Mouse (Mus musculus) kidney, adult 2 months (tissue): ENCODE results near the gene Sec14l5. TPM values are rescaled to one million over a fixed set of nuclear protein-coding genes. Genes with fewer than 3 reads are reported as not detected.

Experiments used
- DNase-seq: peaks from one replicate; pipeline ENCODE4 v3.0.0; 2021
- H3K27ac ChIP-seq: fragments of 200-500 bp; 2 replicates; pipeline ENCODE4 v1.5.1; 2012; ENCODE audit warnings: low read depth, low read length, control low read depth, inconsistent platforms; ENCODE audit not compliant: insufficient read depth
- H3K27me3 ChIP-seq: fragments of 200-500 bp; replicated peaks from 2 replicates; pipeline ENCODE4 v1.6.1; 2012; ENCODE audit warnings: mild to moderate bottlenecking, moderate library complexity, low read length, inconsistent platforms; ENCODE audit not compliant: control insufficient read depth, insufficient read depth
- H3K36me3 ChIP-seq: fragments of 200-500 bp; 2 replicates; pipeline ENCODE4 v1.6.1; 2012; ENCODE audit warnings: mild to moderate bottlenecking, moderate library complexity, low read length, inconsistent platforms; ENCODE audit not compliant: control insufficient read depth, insufficient read depth
- H3K4me1 ChIP-seq: fragments of 200-500 bp; 2 replicates; pipeline ENCODE4 v1.6.1; 2011; ENCODE audit warnings: low read length; ENCODE audit not compliant: control insufficient read depth, insufficient read depth
- H3K4me3 ChIP-seq: fragments of 200-500 bp; 2 replicates; pipeline ENCODE4 v1.5.1; 2011; ENCODE audit warnings: mild to moderate bottlenecking, low read depth, low read length, control low read depth; ENCODE audit not compliant: insufficient read depth
- CTCF ChIP-seq: fragments of 200-500 bp; conservative IDR thresholded peaks from 2 replicates; pipeline ENCODE4 v1.5.1; 2011; ENCODE audit warnings: low read depth, mild to moderate bottlenecking, control low read depth, low read length, moderate library complexity, mixed read lengths; ENCODE audit not compliant: insufficient read depth, insufficient read length
- POLR2A ChIP-seq: fragments of 200-500 bp; IDR thresholded peaks from one replicate; pipeline ENCODE4 v1.6.1; 2011; ENCODE audit warnings: low read depth, low read length, control low read depth
- WGBS: fragments of 180-500 bp; shearing (Covaris S2); methylation state at CpG from one replicate; pipeline ENCODE4 v1.1.7; 2018; 5-methylcytosine and 5-hydroxymethylcytosine counted together
- polyA plus RNA-seq: library from polyadenylated mRNA; depleted of rRNA; stranded (reverse); fragments of >200 nt; gene quantifications from 2 replicates; pipeline ENCODE4 v1.2.3, GENCODE M21; 2012; rRNA removed

The Sec14l5 gene
- polyA plus RNA-seq, 1 experiment = 0.34 TPM

- no peak overlapping the region; the same call in 1 of the 2 replicates for H3K4me3 ChIP-seq
- WGBS = 72% methylated on average over 4 of the region's 4 CpGs
These were observed 86.1 kb downstream of the Sec14l5 start for GRCm38 (mm10) chr16:5232982-5233381.

GRCm38 (mm10) chr16:5233418-5234313 lies 86.8 kb downstream of the Sec14l5 start, which contains the start of gene Alg1:
TSS of gene Alg1 (plus strand) at chr16:5233621.
- peak within 1 kb of the TSS; percentile 67 for H3K4me3 ChIP-seq
- DNase-seq = peak; percentile 97
- H3K36me3 ChIP-seq = no peaks in the 10 kb centered on the region
- no peaks in the 10 kb centered on the region; the same call in 1 of the 2 replicates for H3K4me1 ChIP-seq
- 1% methylated on average over 46 of the region's 47 CpGs for WGBS
- peak within 1 kb of the TSS; percentile 5; the same call in 1 of the 2 replicates for H3K27ac ChIP-seq
- TF ChIP-seq CTCF (no peak), POLR2A (peak; percentile 97)
- no peaks in the 10 kb centered on the region for H3K27me3 ChIP-seq

More at GRCm38 (mm10) chr16:5232982-5233381, 86.1 kb downstream of the Sec14l5 start:
- Histone ChIP-seq H3K27me3 (no peaks in the 10 kb centered on the region), H3K4me1 (no peaks in the 10 kb centered on the region; the same call in 1 of the 2 replicates), H3K27ac (no peak overlapping the region), H3K36me3 (no peaks in the 10 kb centered on the region)
- TF ChIP-seq POLR2A (no peak), CTCF (no peak)
- DNase-seq = no peak

Other genes starting within 250 kb of the Sec14l5 start
- 137 and 145 TPM in 2 replicates for gene Nudt16l1, start 208.3 kb upstream of the Sec14l5 start, polyA plus RNA-seq
- gene Anks3, start 182.9 kb upstream of the Sec14l5 start, polyA plus RNA-seq = 50.7 and 61.1 TPM in 2 replicates
- gene Sept12, start 149.3 kb upstream of the Sec14l5 start, polyA plus RNA-seq = 0.33 TPM in 1 of 2 replicates, not detected in the other
- 156 and 232 TPM in 2 replicates for gene Smim22, start 139.8 kb upstream of the Sec14l5 start, polyA plus RNA-seq
- gene Rogdi, start 133.6 kb upstream of the Sec14l5 start, polyA plus RNA-seq = 251 and 286 TPM in 2 replicates
- 76.1 and 85.6 TPM in 2 replicates for gene Glyr1, start 97.2 kb upstream of the Sec14l5 start, polyA plus RNA-seq
- gene Ubn1, start 97.1 kb upstream of the Sec14l5 start, polyA plus RNA-seq = 22.9 and 28.7 TPM in 2 replicates
- gene Ppl, start 14.7 kb upstream of the Sec14l5 start, polyA plus RNA-seq = 3.3 and 3.9 TPM in 2 replicates
- 29.4 and 30.5 TPM in 2 replicates for gene Nagpa, start 56.9 kb downstream of the Sec14l5 start, polyA plus RNA-seq
- gene AU021092, start 75.2 kb downstream of the Sec14l5 start, polyA plus RNA-seq = 42.5 and 46.4 TPM in 2 replicates
- gene Alg1, start 86.5 kb downstream of the Sec14l5 start, polyA plus RNA-seq = 71.1 and 81.7 TPM in 2 replicates
- gene Eef2kmt, start 108.9 kb downstream of the Sec14l5 start, polyA plus RNA-seq = 59.1 and 68.1 TPM in 2 replicates